Mouse (Mus musculus): ENCODE data around the gene Atl2.

Gene Atl2

GRCm38 (mm10) chr17:79898156-79898746 is 2.3 kb upstream of the Atl2 start:
- no peak for DNase-seq (ENCODE audit: low read depth, low spot score)

GRCm38 (mm10) chr17:79897666-79898065 is 1.7 kb upstream of the Atl2 start:
- DNase-seq (ENCODE audit: low read depth, low spot score), result no peak

GRCm38 (mm10) chr17:79894971-79895882 is 696 bp downstream of the Atl2 start:
- DNase-seq (ENCODE audit: low read depth, low spot score), result peak; percentile 79

- peak; percentile 13 for DNase-seq (ENCODE audit: low read depth, low spot score)
Observed at GRCm38 (mm10) chr17:79894054-79894453, 1.9 kb downstream of the Atl2 start.

GRCm38 (mm10) chr17:79891944-79892343 is 4.0 kb downstream of the Atl2 start:
- no peak for DNase-seq (ENCODE audit: low read depth, low spot score)

- no peak for DNase-seq (ENCODE audit: low read depth, low spot score)
Observed at GRCm38 (mm10) chr17:79887926-79888325, 8.0 kb downstream of the Atl2 start.

- no peak for DNase-seq (ENCODE audit: low read depth, low spot score)
Observed at GRCm38 (mm10) chr17:79883198-79883597, 12.7 kb downstream of the Atl2 start.

- no peak for DNase-seq (ENCODE audit: low read depth, low spot score)
Observed at GRCm38 (mm10) chr17:79865027-79865426, 30.9 kb downstream of the Atl2 start.

GRCm38 (mm10) chr17:79864503-79864902 is 31.4 kb downstream of the Atl2 start:
- DNase-seq (ENCODE audit: low read depth, low spot score), result no peak

GRCm38 (mm10) chr17:79862038-79862437 is 33.9 kb downstream of the Atl2 start:
- peak; percentile 25 for DNase-seq (ENCODE audit: low read depth, low spot score)

- DNase-seq (ENCODE audit: low read depth, low spot score), result no peak
Observed at GRCm38 (mm10) chr17:79855533-79855932, 40.4 kb downstream of the Atl2 start.

- DNase-seq (ENCODE audit: low read depth, low spot score), result no peak
Observed at GRCm38 (mm10) chr17:79848385-79848784, 47.5 kb downstream of the Atl2 start.

GRCm38 (mm10) chr17:79846182-79846581 is 49.7 kb downstream of the Atl2 start:
- DNase-seq (ENCODE audit: low read depth, low spot score), result no peak

- no peak for DNase-seq (ENCODE audit: low read depth, low spot score)
Observed at GRCm38 (mm10) chr17:79845695-79846094, 50.2 kb downstream of the Atl2 start.

GRCm38 (mm10) chr17:79840254-79841238 is 55.4 kb downstream of the Atl2 start:
- peak; percentile 58 for DNase-seq (ENCODE audit: low read depth, low spot score)

- no peak for DNase-seq (ENCODE audit: low read depth, low spot score)
Observed at GRCm38 (mm10) chr17:79836978-79837377, 58.9 kb downstream of the Atl2 start.

GRCm38 (mm10) chr17:79835714-79836373 is 60.1 kb downstream of the Atl2 start:
- DNase-seq (ENCODE audit: low read depth, low spot score), result no peak

- no peak for DNase-seq (ENCODE audit: low read depth, low spot score)
Observed at GRCm38 (mm10) chr17:79832284-79832683, 63.6 kb downstream of the Atl2 start.

GRCm38 (mm10) chr17:79826482-79827034 is 69.4 kb downstream of the Atl2 start:
- DNase-seq (ENCODE audit: low read depth, low spot score), result no peak

GRCm38 (mm10) chr17:79825241-79826030 is 70.5 kb downstream of the Atl2 start:
- no peak for DNase-seq (ENCODE audit: low read depth, low spot score)
